Mouse (Mus musculus) liver, embryonic 13.5 days (tissue): Measurements from ENCODE around the gene Bach2. TPM values are rescaled to one million over a fixed set of nuclear protein-coding genes. Genes with fewer than 3 reads are reported as not detected.

Experiments used
- ATAC-seq: fragments of 200-750 bp; cut with Nextera tagmentation; 2 replicates; pipeline ENCODE4 v1.8.0; 2017; ENCODE audit warnings: low read depth, mild to moderate bottlenecking, moderate number of reproducible peaks, moderate library complexity
- DNase-seq: peaks from one replicate; pipeline ENCODE4 v3.0.0; 2022
- H3K27ac ChIP-seq: fragments of 300-500 bp; sonication (generic); 2 replicates; pipeline ENCODE4 v1.5.1; 2015; ENCODE audit warnings: moderate library complexity, mild to moderate bottlenecking, inconsistent platforms
- H3K27me3 ChIP-seq: fragments of 300-500 bp; sonication (generic); 2 replicates; pipeline ENCODE4 v1.6.1; 2015; ENCODE audit warnings: mild to moderate bottlenecking, inconsistent platforms
- H3K36me3 ChIP-seq: fragments of 300-500 bp; sonication (generic); 2 replicates; pipeline ENCODE4 v1.6.1; 2015; ENCODE audit warnings: mild to moderate bottlenecking, inconsistent platforms
- H3K4me1 ChIP-seq: fragments of 300-500 bp; sonication (generic); replicated peaks from 2 replicates; pipeline ENCODE4 v1.6.1; 2015; ENCODE audit warnings: inconsistent platforms
- H3K4me2 ChIP-seq: fragments of 300-500 bp; sonication (generic); 2 replicates; pipeline ENCODE4 v1.6.1; 2015; ENCODE audit warnings: inconsistent platforms, mild to moderate bottlenecking, moderate library complexity
- H3K4me3 ChIP-seq: fragments of 300-500 bp; sonication (generic); replicated peaks from 2 replicates; pipeline ENCODE4 v1.5.1; 2015; ENCODE audit warnings: mild to moderate bottlenecking, inconsistent platforms
- H3K9ac ChIP-seq: fragments of 300-500 bp; sonication (generic); 2 replicates; pipeline ENCODE4 v1.6.1; 2015; ENCODE audit warnings: mild to moderate bottlenecking, inconsistent platforms
- H3K9me3 ChIP-seq: fragments of 300-500 bp; sonication (generic); replicated peaks from 2 replicates; pipeline ENCODE4 v1.6.1; 2016; ENCODE audit warnings: inconsistent platforms
- WGBS: fragments of 180-500 bp; shearing (Covaris S2); methylation state at CpG from one replicate; pipeline ENCODE4 v1.1.7; 2015; ENCODE audit not compliant: insufficient replicate concordance; 5-methylcytosine and 5-hydroxymethylcytosine counted together
- polyA plus RNA-seq: library from polyadenylated mRNA; unstranded; fragments of >200 nt; fragmentation: Nextera tagmentation; extraction: Ambion mirVana; gene quantifications from 2 replicates; pipeline ENCODE4 v1.2.1, GENCODE M21; 2015

Bach2 gene
- polyA plus RNA-seq, 1 experiment from 2014 or later, result 1.2 TPM

DNA sequence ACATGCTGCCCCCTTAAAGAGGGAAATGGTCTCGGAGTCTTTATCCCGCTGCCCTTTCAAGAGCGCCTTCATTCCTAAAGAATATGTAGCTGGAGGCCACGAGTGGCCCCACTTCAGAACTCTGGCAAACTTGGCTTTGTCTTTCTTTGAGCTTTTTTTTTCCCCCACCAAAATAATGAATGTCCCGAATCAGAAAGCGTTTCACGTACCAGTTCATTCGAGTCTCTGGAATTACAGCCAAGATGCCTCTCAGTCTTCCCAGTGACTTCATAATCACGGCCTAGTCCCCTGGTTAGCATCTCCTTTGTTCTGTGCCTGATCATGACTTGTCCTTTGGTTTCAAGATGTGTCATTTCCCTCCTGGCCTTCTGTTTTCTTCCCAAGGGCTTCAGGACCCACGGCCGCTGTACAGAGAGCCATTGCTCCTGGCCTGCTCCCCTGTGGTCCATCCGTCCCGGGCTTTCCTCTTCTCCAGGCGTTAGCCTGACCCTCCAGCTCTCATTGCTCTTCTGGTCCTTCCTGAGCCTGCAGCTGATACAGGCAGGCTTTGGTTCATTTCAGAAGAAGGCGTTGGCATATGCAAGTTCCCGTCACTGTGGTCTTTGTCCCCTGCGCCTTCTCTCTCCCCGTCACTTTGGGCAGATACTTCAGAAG is 5.6 kb downstream of the Bach2 start:
- Histone ChIP-seq H3K36me3 (no peaks in the 10 kb centered on the region), H3K9ac (no peak overlapping the region), H3K27ac (no peak overlapping the region), H3K4me3 (no peak overlapping the region), H3K4me2 (no peak overlapping the region), H3K4me1 (peaks cover 51% of the 10 kb centered on the region), H3K9me3 (no peaks in the 10 kb centered on the region), H3K27me3 (peaks cover 42% of the 10 kb centered on the region)
- 72% methylated on average over 18 of the region's 18 CpGs for WGBS
- DNase-seq (no peak), ATAC-seq (no peak)

GRCm38 (mm10) chr4:32245586-32245985 is 7.0 kb downstream of the Bach2 start:
- DNase-seq (no peak), ATAC-seq (no peak)
- Histone ChIP-seq H3K27me3 (peaks cover 29% of the 10 kb centered on the region), H3K36me3 (no peaks in the 10 kb centered on the region), H3K4me1 (peaks cover 57% of the 10 kb centered on the region), H3K27ac (no peak overlapping the region), H3K9ac (no peak overlapping the region), H3K9me3 (no peaks in the 10 kb centered on the region), H3K4me3 (no peak overlapping the region), H3K4me2 (no peak overlapping the region)
- 71% methylated on average over 6 of the region's 6 CpGs for WGBS

- 56% methylated on average over 6 of the region's 6 CpGs for WGBS
- H3K4me2 ChIP-seq, result no peak overlapping the region
Observed at GRCm38 (mm10) chr4:32246020-32246419, 7.4 kb downstream of the Bach2 start.

GRCm38 (mm10) chr4:32246801-32247200 is 8.2 kb downstream of the Bach2 start:
- Histone ChIP-seq H3K27me3 (peaks cover 17% of the 10 kb centered on the region), H3K9ac (no peak overlapping the region), H3K36me3 (no peaks in the 10 kb centered on the region), H3K27ac (no peak overlapping the region), H3K9me3 (no peaks in the 10 kb centered on the region), H3K4me2 (no peak overlapping the region), H3K4me1 (peaks cover 62% of the 10 kb centered on the region), H3K4me3 (no peak overlapping the region)
- ATAC-seq, result peak; percentile 26; the same call in 1 of the 2 replicates
- no peak for DNase-seq
- 39% methylated on average over 7 of the region's 7 CpGs for WGBS

More at GRCm38 (mm10) chr4:32246020-32246419, 7.4 kb downstream of the Bach2 start:
- no peaks in the 10 kb centered on the region for H3K9me3 ChIP-seq
- peaks cover 61% of the 10 kb centered on the region for H3K4me1 ChIP-seq
- peak overlapping the region; percentile 24; the same call in 1 of the 2 replicates for H3K27ac ChIP-seq
- H3K27me3 ChIP-seq, result peaks cover 24% of the 10 kb centered on the region
- H3K36me3 ChIP-seq, result no peaks in the 10 kb centered on the region
- no peak overlapping the region for H3K4me3 ChIP-seq
- DNase-seq, result no peak
- no peak for ATAC-seq
- no peak overlapping the region for H3K9ac ChIP-seq

GRCm38 (mm10) chr4:32247463-32248113 is 9.0 kb downstream of the Bach2 start:
- Histone ChIP-seq H3K9ac (no peak overlapping the region), H3K4me2 (peak overlapping the region; percentile 0; the same call in 1 of the 2 replicates), H3K9me3 (no peaks in the 10 kb centered on the region), H3K36me3 (no peaks in the 10 kb centered on the region), H3K4me1 (peaks cover 59% of the 10 kb centered on the region), H3K4me3 (no peak overlapping the region), H3K27me3 (peaks cover 11% of the 10 kb centered on the region), H3K27ac (no peak overlapping the region)
- ATAC-seq (no peak), DNase-seq (no peak)
- WGBS, result 33% methylated on average over 11 of the region's 11 CpGs

- H3K9me3 ChIP-seq, result no peaks in the 10 kb centered on the region
- peaks cover 6% of the 10 kb centered on the region for H3K27me3 ChIP-seq
- no peaks in the 10 kb centered on the region for H3K36me3 ChIP-seq
- ATAC-seq (peak; percentile 70), DNase-seq (peak; percentile 63)
- H3K4me2 ChIP-seq, result 0 out of 2 replicates have a peak overlapping the region, but pooled peaks have one; percentile 0
- no peak overlapping the region for H3K9ac ChIP-seq
- no peak overlapping the region for H3K27ac ChIP-seq
- peaks cover 55% of the 10 kb centered on the region for H3K4me1 ChIP-seq
- H3K4me3 ChIP-seq, result no peak overlapping the region
- WGBS, result 6% methylated on average over 6 of the region's 6 CpGs
Observed at GRCm38 (mm10) chr4:32248236-32248635, 9.6 kb downstream of the Bach2 start.

GRCm38 (mm10) chr4:32248990-32249393 is 10.4 kb downstream of the Bach2 start:
- H3K9me3 ChIP-seq, result no peaks in the 10 kb centered on the region
- no peak overlapping the region for H3K27ac ChIP-seq
- H3K9ac ChIP-seq, result no peak overlapping the region
- no peaks in the 10 kb centered on the region for H3K36me3 ChIP-seq
- DNase-seq (no peak), ATAC-seq (no peak)
- H3K4me3 ChIP-seq, result no peak overlapping the region
- peaks cover 3% of the 10 kb centered on the region for H3K27me3 ChIP-seq
- H3K4me1 ChIP-seq, result peaks cover 55% of the 10 kb centered on the region
- 20% methylated on average over 9 of the region's 9 CpGs for WGBS
- peak overlapping the region; percentile 28 for H3K4me2 ChIP-seq

- H3K9ac ChIP-seq, result peak overlapping the region; percentile 54
- H3K27ac ChIP-seq, result peak overlapping the region; percentile 16; the same call in 1 of the 2 replicates
- H3K9me3 ChIP-seq, result no peaks in the 10 kb centered on the region
- peak overlapping the region; percentile 45 for H3K4me3 ChIP-seq
- H3K4me1 ChIP-seq, result peaks cover 50% of the 10 kb centered on the region
- DNase-seq (peak; percentile 22), ATAC-seq (peak; percentile 49)
- H3K4me2 ChIP-seq, result peak overlapping the region; percentile 70
- no peaks in the 10 kb centered on the region for H3K36me3 ChIP-seq
- H3K27me3 ChIP-seq, result peaks cover 3% of the 10 kb centered on the region
- WGBS, result 42% methylated on average over 15 of the region's 15 CpGs
Observed at GRCm38 (mm10) chr4:32249748-32250332, 11.2 kb downstream of the Bach2 start.

- H3K27ac ChIP-seq, result peak overlapping the region; percentile 16; the same call in 1 of the 2 replicates
- no peaks in the 10 kb centered on the region for H3K36me3 ChIP-seq
- peak overlapping the region; percentile 70 for H3K4me2 ChIP-seq
- H3K9me3 ChIP-seq, result no peaks in the 10 kb centered on the region
- H3K4me3 ChIP-seq, result peak overlapping the region; percentile 45
- 2% methylated on average over 16 of the region's 16 CpGs for WGBS
- H3K9ac ChIP-seq, result peak overlapping the region; percentile 54
- peaks cover 48% of the 10 kb centered on the region for H3K4me1 ChIP-seq
- ATAC-seq (peak; percentile 37; the same call in 1 of the 2 replicates), DNase-seq (no peak)
- H3K27me3 ChIP-seq, result peaks cover 3% of the 10 kb centered on the region
Observed at GRCm38 (mm10) chr4:32250333-32251004, 11.9 kb downstream of the Bach2 start.

DNA sequence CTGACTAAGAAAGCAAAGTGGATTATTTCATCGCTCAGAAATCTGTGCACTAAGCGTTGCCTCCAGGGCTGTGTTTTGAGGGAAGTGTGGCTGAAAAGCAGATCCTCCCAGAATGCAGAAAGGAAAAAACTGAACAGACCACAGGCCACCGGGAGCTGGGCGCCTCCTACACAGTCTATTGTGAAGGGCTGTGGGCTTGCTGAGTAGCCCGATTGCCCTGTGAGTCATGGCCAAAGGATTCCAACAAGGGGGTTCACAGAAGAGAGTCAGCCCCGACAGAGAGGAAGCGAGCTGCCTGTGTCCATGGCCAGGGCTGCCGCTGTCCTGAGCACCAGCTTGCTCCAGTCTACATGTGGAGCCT is 12.4 kb downstream of the Bach2 start:
- 9% methylated on average over 8 of the region's 8 CpGs for WGBS
- ATAC-seq (peak; percentile 38), DNase-seq (no peak)
- Histone ChIP-seq H3K4me2 (peak overlapping the region; percentile 70), H3K9ac (peak overlapping the region; percentile 54; the same call in 1 of the 2 replicates), H3K4me1 (peaks cover 46% of the 10 kb centered on the region), H3K36me3 (no peaks in the 10 kb centered on the region), H3K4me3 (peak overlapping the region; percentile 45), H3K27me3 (no peaks in the 10 kb centered on the region; the same call in 1 of the 2 replicates), H3K9me3 (no peaks in the 10 kb centered on the region), H3K27ac (peak overlapping the region; percentile 56; the same call in 1 of the 2 replicates)
